Mouse (Mus musculus) ES-E14 (cell line): ENCODE data around the gene Egfl8.

Experiments
- CHD2 ChIP-seq: IDR thresholded peaks from 2 replicates; pipeline ENCODE4 v1.6.1; 2014; ENCODE audit warnings: mild to moderate bottlenecking, low read depth, low read length, inconsistent platforms
- HCFC1 ChIP-seq: IDR thresholded peaks from 2 replicates; pipeline ENCODE4 v1.6.1; 2012; ENCODE audit warnings: low read length, inconsistent platforms, borderline replicate concordance; ENCODE audit not compliant: insufficient read depth
- MAFK ChIP-seq: IDR thresholded peaks from 2 replicates; pipeline ENCODE4 v1.6.1; 2014; ENCODE audit warnings: mild to moderate bottlenecking, low read depth, low read length, inconsistent platforms; ENCODE audit not compliant: insufficient read depth
- ZC3H11A ChIP-seq: IDR thresholded peaks from 2 replicates; pipeline ENCODE4 v1.6.1; 2012; ENCODE audit warnings: low read depth, mild to moderate bottlenecking, inconsistent platforms, low read length, borderline replicate concordance
- ZNF384 ChIP-seq: IDR thresholded peaks from 2 replicates; pipeline ENCODE4 v1.6.1; 2012; ENCODE audit warnings: low read depth, low read length, inconsistent platforms

DNA sequence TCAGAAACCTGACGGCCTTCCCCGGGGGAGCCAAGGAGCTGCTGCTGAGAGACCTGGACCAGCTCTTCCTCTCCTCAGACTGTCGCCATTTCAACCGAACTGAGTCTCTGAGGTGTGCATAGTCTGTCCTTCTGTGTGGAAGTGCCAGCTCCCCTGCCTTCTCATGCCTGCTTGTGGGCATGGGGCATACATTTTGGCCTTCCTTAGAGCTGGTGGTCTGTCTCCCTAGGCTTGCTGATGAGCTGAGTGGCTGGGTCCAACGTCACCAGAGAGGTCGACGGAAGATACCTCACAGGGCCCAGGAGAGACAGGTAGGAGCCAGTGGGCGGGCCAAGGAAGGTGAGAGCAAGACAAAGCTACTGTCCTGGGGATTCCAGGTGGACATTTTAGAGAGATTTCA is 37.2 kb upstream of the Egfl8 start:
- TF ChIP-seq ZNF384 (no peak), ZC3H11A (no peak), CHD2 (no peak), HCFC1 (no peak), MAFK (no peak)
